Mouse (Mus musculus) ovary, adult 18-20 months (tissue): ENCODE data around the gene Col5a1.

Experiments used
- DNase-seq: peaks from one replicate; pipeline ENCODE4 v3.0.0; 2022; ENCODE audit warnings: low spot score, mixed read lengths

Gene Col5a1

GRCm38 (mm10) chr2:28034011-28034710, 147.9 kb downstream of the Col5a1 start:
- no peak for DNase-seq

DNA sequence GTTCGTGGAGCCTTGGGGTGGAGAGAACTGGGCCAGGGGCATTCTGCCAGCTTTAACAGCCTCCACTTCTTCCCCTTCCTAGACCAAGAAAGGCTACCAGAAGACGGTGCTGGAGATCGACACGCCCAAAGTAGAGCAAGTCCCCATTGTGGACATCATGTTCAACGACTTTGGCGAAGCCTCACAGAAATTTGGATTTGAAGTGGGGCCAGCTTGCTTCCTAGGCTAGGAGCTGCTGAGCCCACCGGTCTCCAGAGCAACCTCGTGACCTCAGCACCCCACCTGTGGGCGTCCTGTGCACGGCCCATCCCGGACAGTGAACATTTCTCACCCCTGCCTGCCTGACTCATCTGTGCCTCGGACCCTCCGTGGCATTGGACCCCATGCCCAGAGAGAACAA, 150.6 kb downstream of the Col5a1 start:
- DNase-seq: no peak

DNA sequence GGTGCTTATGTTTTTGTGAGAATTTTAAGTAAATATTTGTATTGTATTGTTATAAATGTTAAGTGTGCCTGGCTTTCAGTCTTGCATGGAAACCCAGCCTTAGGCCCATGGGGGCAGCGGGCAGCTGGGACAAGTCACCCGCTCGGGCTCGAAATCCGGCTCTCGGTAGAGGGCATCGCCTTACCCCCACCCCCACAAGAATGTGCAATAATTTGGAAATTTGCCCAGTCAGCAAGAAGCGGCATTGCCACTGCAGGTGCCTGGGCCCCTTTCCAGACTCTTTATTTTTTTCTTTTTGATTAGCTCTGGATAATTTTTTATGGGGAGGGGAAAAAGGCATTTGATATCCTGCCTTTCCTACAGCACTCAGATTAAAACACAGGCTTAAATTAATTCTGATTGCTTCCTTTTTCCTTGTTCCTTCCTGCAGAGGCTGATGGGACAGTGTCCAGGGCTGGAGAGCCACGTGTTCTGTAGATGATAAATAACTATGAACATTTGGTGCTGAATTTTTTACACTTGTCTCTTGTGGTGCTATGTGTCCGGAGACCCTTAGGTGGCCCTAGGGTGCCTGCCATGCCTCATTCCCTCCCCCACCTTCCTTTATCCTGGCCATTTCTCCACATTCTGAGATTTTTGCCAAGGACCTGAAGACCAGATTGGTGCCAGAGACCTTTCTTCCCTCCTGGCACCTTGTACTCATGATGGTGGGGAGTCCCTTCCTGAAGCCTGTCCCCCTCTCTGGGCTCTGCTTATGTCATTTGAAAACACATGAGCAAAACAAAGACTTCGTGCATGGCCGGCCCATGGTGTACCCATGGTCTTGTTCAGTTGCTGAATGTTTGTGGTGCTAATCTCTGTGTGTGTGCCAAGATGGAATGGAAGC, 151.5 kb downstream of the Col5a1 start:
- DNase-seq: no peak

DNA sequence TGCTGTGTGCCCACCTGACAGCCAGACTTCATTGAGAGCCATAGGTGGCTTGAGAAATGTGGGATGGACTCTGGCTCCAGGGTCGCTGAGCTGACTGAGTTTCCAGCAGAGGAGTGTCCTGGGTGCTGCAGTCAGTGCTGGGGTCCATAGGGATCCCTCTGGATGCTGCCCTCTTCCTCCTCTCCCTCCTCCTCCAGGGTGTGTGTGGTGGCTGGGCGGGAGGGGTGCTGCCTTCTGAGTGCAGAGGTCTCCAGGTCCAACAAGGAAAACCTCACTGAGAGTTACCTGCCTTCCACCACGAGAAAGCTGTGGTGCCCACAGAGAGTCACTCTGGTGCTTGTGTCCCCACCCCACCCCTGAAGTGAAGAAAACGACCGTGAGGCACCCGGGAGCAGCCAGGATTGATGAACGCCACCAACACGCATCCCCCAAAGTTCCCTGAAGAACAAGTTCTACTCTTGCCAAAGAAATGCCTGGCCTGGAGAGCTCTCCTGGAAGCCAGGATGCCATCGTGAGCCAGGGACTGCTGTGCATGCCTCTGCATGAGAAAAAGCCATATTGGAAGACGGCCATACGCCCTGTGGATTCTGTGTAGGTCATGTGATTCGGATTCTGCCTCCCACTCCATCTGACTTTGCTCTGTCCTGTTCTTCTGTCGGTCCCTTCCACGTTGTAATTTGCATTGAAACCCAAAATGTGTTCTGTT, 152.3 kb downstream of the Col5a1 start:
- DNase-seq: no peak

DNA sequence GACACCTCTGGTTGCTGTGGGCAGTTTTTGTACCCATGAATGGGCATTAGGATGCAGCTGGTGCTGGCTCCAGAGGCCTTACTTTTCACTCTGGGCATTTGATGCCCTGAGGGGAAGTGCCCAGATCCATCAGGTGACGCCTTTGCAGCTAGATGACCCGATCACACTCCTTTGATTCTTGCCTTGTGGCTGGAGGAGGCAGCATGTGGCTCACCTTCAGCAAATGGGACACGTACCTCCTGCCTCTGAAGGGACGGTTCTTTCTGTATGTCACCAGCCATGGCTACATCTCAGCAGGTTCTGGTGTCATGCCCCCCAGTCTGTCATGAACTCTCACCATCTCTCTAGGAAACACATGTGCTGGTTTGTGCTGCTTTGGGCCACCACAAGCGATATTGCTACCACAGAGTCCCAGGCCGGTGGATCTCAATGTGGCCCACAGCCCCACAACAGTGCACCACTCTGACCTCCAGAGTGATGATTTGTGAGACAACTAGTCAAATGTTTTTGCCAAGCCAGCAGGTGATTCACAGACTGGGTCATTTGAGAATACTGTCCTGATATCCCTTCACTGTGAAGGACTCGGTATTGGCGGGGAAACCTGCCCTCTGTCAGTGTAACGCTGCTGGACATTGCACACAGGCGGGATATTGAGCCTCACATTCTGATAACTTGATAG, 153.6 kb downstream of the Col5a1 start:
- DNase-seq: no peak

- no peak for DNase-seq
These were observed 154.2 kb downstream of the Col5a1 start for GRCm38 (mm10) chr2:28040466-28040865.

DNA sequence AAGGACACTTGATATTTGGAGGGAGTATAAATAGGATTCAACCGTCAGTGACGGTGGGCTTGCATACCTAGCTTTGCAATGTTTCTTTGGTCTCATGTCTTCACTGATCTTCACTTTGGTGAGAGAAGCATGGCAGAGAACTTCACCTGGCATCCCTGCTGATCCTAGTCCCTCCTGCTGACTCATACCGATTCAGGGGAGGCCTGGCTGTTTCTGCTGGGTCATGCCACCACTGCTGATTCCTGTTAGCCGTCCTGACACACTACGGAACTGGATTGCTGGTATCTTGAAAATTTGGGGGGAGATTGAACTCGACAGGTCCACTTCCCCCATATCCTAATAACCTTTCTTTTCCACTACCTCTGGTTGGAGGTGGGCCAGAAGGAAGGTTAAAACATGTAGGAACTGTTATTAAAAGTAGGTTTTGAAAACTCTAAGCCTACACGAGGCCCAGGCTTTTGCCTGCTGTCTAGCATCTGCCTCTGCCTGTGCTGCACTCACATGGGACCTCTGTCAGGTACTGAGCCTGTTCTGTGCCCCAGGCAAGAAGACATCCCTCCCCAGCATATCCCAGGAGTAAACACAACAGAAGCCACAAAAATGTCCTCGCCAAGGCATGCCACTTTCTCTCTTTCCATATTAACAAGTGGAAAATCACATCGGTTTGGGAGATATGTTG, 158.8 kb downstream of the Col5a1 start:
- no peak for DNase-seq

- no peak for DNase-seq
These were observed 160.1 kb downstream of the Col5a1 start for GRCm38 (mm10) chr2:28046311-28046710.

- DNase-seq: no peak
These were observed 160.9 kb downstream of the Col5a1 start for GRCm38 (mm10) chr2:28047092-28047491.

DNA sequence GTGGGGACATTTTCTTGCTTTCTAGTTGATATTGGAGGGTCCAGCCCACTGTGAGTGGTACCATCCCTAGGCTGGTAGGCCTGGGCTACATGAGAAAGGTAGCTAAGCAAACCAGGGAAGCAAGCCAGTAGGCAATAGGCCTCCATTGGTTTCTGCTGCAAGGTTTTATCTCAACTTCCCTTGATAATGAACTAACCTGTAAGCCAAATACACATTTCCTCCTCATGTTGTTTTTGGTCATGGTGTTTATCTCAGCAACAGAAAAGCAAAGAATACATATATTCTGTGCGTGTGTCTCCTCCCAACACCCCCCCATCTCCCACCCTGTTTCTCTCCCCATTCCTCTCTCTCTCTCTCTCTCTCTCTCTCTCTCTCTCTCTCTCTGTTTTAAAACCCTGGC, 173.7 kb downstream of the Col5a1 start:
- DNase-seq: no peak

GRCm38 (mm10) chr2:28063711-28064338, 177.6 kb downstream of the Col5a1 start:
- no peak for DNase-seq

DNA sequence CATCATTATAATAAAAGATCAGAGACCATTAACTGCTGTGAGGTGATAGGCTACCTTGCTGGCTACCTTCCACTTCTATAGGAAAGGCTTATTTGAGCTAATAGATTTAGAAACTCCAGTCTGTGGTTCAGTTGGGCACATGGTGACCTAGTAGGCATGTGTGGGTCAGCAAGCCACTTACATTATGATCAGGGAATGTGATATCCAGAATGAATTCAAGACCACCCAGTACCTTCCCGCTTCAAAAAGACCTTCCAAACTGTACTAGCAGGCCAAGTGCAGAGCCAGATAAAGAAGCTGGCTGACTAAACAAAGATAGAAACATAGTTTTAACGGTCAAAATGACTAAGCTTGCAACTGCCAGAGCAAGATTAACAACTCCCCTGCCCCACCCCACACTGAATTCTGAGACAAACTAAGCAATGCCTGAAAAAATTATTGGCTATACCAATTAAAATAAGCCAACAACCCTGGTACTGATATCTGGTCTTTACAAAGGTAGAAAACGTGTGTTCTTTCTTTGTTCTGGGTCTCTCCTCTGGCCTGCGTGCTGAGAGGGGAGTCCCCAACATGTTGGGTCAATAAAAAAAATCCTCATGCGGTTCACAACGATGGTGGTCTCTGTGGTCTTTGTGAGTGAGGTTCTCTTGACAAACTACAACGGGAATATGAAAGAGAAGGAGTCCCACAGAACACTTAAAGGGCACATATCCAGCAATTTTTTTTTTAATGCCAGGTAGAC, 178.3 kb downstream of the Col5a1 start:
- no peak for DNase-seq

GRCm38 (mm10) chr2:28065081-28065651, 178.9 kb downstream of the Col5a1 start:
- no peak for DNase-seq

DNA sequence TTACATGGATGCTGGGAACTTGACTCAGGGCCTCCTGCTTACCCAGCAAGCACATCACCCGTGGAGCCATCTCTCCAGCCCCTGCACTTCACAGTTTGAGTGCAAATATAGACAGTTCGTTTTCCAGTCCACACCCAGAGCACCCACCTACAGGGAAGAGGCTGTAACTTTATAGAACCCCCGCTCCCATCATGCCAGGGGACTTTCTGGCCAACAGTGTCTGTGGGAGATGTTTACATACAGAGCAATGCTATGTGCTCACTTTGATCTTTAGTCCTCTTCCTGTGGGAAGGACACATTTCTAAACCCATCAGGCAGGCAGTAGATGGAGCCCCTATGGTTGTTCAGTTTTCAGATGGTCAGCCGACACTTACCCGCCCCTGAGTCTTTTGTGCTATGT, 180.5 kb downstream of the Col5a1 start:
- no peak for DNase-seq

DNA sequence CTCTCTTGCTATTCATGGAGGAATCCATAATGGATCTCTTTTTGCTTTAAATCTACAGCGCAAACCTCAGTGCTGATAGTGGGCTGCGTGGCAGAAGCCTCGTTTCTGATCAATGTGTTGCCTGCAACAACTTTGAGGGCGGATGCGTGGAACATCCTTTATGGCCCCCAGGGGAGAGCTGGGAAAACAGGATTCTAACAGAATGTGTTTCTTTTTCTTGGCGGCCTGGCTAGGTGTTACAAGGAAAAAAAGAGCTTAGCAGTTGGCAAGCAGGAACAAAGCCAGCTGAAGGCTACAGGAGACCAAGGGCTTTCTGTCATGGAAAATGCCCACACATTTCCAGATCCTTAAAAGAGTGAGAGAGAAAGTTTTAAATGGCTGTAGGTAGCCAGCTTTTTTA, 180.9 kb downstream of the Col5a1 start:
- DNase-seq: no peak

DNA sequence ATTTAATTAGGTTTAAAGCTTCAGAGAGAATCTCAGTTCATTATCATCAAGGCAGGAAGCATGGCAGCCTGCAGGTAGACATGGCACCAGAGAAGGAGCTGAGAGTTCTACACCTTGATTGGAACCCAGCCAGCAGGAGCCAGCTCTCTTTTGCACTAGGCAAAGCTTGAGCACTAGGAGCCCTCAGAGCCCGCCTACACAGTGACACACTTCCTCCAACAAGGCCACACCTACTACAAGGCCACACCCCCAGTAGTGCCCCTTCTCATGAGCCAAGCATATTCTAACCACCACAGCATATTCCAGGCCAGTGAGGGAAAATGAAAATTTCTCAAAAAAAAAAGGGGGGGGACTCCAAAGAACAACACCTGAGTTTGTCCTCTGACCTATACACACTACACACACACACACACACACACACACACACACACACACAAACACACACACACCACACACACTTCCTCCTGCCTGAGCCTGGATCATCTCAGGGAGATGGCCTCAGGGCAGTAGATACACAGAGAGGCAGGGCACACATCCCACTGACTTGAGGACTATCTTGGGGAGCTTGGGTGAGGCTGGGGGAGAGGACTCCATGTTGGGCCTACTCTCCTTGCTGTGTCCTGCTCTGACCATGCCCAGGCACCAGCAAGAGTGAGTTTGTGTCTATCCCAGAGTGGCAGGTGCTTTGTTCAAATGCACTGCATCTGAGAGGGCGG, 181.8 kb downstream of the Col5a1 start:
- DNase-seq: no peak

- no peak for DNase-seq
These were observed 182.3 kb downstream of the Col5a1 start for GRCm38 (mm10) chr2:28068537-28068878.

- DNase-seq: no peak
These were observed 189.5 kb downstream of the Col5a1 start for GRCm38 (mm10) chr2:28075616-28076187.

- DNase-seq: no peak
These were observed 198.5 kb downstream of the Col5a1 start, which contains the start of gene Fcnb for GRCm38 (mm10) chr2:28084768-28085167. Fcnb (minus strand) TSS chr2:28084885.
